9 mouse cellular contexts compared by ENCODE assay signal in the genomic region with DNA sequence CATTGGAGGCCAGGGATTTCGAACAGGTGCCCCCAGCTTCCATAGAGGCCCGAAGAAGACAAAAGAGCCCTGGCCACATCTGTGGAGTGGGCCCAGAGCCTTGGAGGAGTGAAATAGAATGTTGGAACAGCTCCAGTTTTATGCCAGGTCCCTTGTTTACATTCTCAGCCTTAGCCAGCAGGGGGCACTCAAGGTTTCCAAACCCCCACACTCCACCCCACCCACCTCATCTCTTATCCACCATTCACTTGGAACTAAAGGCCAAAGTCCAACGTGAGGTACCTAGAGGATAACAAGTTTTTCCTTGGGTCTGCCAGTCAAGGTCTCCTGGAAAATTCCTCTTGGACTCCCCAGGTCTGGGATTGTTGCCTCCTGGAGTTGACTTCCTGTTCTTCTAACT. TPM values are rescaled to one million over a fixed set of nuclear protein-coding genes. Genes with fewer than 3 reads are reported as not detected.
A peak's percentile ranks its signal among the peaks of the same experiment; 100 is the strongest.
DNase-seq lines count a peak whose midpoint lies in the region; ATAC-seq and TF ChIP-seq lines count a peak whose summit lies in the region.
"Had no signal": no experiment of that assay in that cellular context is flagged by ENCODE, and none has a peak within 500 bp of the region (broad histone marks: within the 10 kb centered on the region; RNA-seq: fewer than 3 reads in every experiment).

No protein-coding gene starts in this region.

- no peak overlapping the region for H3K9ac ChIP-seq in hindbrain, postnatal 0 days (replicated peaks; ENCODE audit: low read length)
- H3K9ac ChIP-seq in hindbrain, embryonic 13.5 days = no peak overlapping the region
- H3K9ac ChIP-seq in embryonic facial prominence, embryonic 14.5 days (ENCODE audit: low read depth, low read length) = no peak overlapping the region
- H3K9ac ChIP-seq: limb, embryonic 15.5 days had no signal

- H3K9me3 ChIP-seq in hindbrain, postnatal 0 days (ENCODE audit: low read length) = no peaks in the 10 kb centered on the region
- no peaks in the 10 kb centered on the region for H3K9me3 ChIP-seq in hindbrain, embryonic 13.5 days
- no peaks in the 10 kb centered on the region for H3K9me3 ChIP-seq in E14TG2a.4 (ENCODE audit: low read length)
- H3K9me3 ChIP-seq in embryonic facial prominence, embryonic 14.5 days (ENCODE audit: control insufficient read depth, low read length) = no peaks in the 10 kb centered on the region
- H3K9me3 ChIP-seq: limb, embryonic 15.5 days had no signal

- WGBS in hindbrain, postnatal 0 days = 33% methylated on average over 3 of the region's 3 CpGs
- WGBS in hindbrain, embryonic 13.5 days = 41% methylated on average over 3 of the region's 3 CpGs
- WGBS in embryonic facial prominence, embryonic 14.5 days = 35% methylated on average over 3 of the region's 3 CpGs

- H3K27me3 ChIP-seq in hindbrain, postnatal 0 days (ENCODE audit: insufficient read depth, low read length) = no peaks in the 10 kb centered on the region
- no peaks in the 10 kb centered on the region for H3K27me3 ChIP-seq in hindbrain, embryonic 13.5 days
- no peaks in the 10 kb centered on the region for H3K27me3 ChIP-seq in E14TG2a.4 (ENCODE audit: insufficient read depth, low read length)
- no peaks in the 10 kb centered on the region for H3K27me3 ChIP-seq in embryonic facial prominence, embryonic 14.5 days (replicated peaks; ENCODE audit: control insufficient read depth, insufficient read depth, low read length)
- H3K27me3 ChIP-seq: limb, embryonic 15.5 days had no signal

- no peak overlapping the region for H3K4me2 ChIP-seq in hindbrain, postnatal 0 days (ENCODE audit: low read depth, low read length)
- no peak overlapping the region for H3K4me2 ChIP-seq in hindbrain, embryonic 13.5 days
- no peak overlapping the region for H3K4me2 ChIP-seq in embryonic facial prominence, embryonic 14.5 days (ENCODE audit: low read depth, low read length)
- H3K4me2 ChIP-seq: limb, embryonic 15.5 days had no signal

- no peak overlapping the region for H3K4me3 ChIP-seq in hindbrain, postnatal 0 days (ENCODE audit: low read length)
- H3K4me3 ChIP-seq in hindbrain, embryonic 13.5 days = no peak overlapping the region
- H3K4me3 ChIP-seq in E14TG2a.4 (replicated peaks; ENCODE audit: low read length) = no peak overlapping the region
- no peak overlapping the region for H3K4me3 ChIP-seq in embryonic facial prominence, embryonic 14.5 days (ENCODE audit: low read depth, low read length)
- H3K4me3 ChIP-seq in layer of hippocampus, adult 2 months = no peak overlapping the region
- H3K4me3 ChIP-seq: limb, embryonic 15.5 days had no signal

- H3K36me3 ChIP-seq in hindbrain, postnatal 0 days (ENCODE audit: insufficient read depth, low read length) = no peaks in the 10 kb centered on the region
- H3K36me3 ChIP-seq in hindbrain, embryonic 13.5 days = no peaks in the 10 kb centered on the region
- no peaks in the 10 kb centered on the region for H3K36me3 ChIP-seq in E14TG2a.4 (ENCODE audit: insufficient read depth, low read length)
- no peaks in the 10 kb centered on the region for H3K36me3 ChIP-seq in embryonic facial prominence, embryonic 14.5 days (ENCODE audit: control insufficient read depth, insufficient read depth, low read length)
- H3K36me3 ChIP-seq: limb, embryonic 15.5 days had no signal

- no peak for ATAC-seq in hindbrain, postnatal 0 days
- no peak for ATAC-seq in hindbrain, embryonic 13.5 days (ENCODE audit: low FRiP score)
- no peak for ATAC-seq in embryonic facial prominence, embryonic 14.5 days (ENCODE audit: low read depth)
- ATAC-seq in inflammation-experienced regulatory T-cells, adult 6 months = no peak

- H3K27ac ChIP-seq in hindbrain, postnatal 0 days = no peak overlapping the region
- H3K27ac ChIP-seq in hindbrain, embryonic 13.5 days = no peak overlapping the region
- H3K27ac ChIP-seq in embryonic facial prominence, embryonic 14.5 days (replicated peaks; ENCODE audit: low read depth, low read length) = no peak overlapping the region
- H3K27ac ChIP-seq in layer of hippocampus, adult 2 months = no peak overlapping the region
- H3K27ac ChIP-seq: limb, embryonic 15.5 days had no signal

- TF ChIP-seq CTCF in hindbrain, postnatal 0 days (IDR thresholded peaks at IDR 0.05; ENCODE audit: low read depth) = peak; percentile 41; the same call in 1 of the 2 replicates
- TF ChIP-seq CTCF in E14TG2a.4 (conservative IDR thresholded peaks at IDR 0.05; ENCODE audit: low read length) = peak; percentile 41
- TF ChIP-seq CTCF in layer of hippocampus, adult 2 months (conservative IDR thresholded peaks at IDR 0.05) = peak; percentile 78

- no peaks in the 10 kb centered on the region for H3K4me1 ChIP-seq in hindbrain, postnatal 0 days (ENCODE audit: insufficient read depth, low read length)
- peaks cover 7% of the 10 kb centered on the region for H3K4me1 ChIP-seq in hindbrain, embryonic 13.5 days (replicated peaks)
- H3K4me1 ChIP-seq in E14TG2a.4 (replicated peaks; ENCODE audit: low read depth, low read length) = peaks cover 24% of the 10 kb centered on the region
- 0 out of 2 replicates have a peak, but pooled peaks cover 2% of the 10 kb centered on the region for H3K4me1 ChIP-seq in embryonic facial prominence, embryonic 14.5 days (ENCODE audit: control insufficient read depth, insufficient read depth, low read length)

- peak; percentile 34 for DNase-seq in hindbrain, postnatal 0 days (ENCODE audit: low spot score)
- peak; percentile 64 for DNase-seq in adrenal gland, postnatal 25 days
- peak; percentile 13 for DNase-seq in embryonic facial prominence, embryonic 14.5 days (ENCODE audit: low spot score)
- DNase-seq in layer of hippocampus, adult 2 months (ENCODE audit: low spot score in 2 of 2) = peak; percentile 16 to 50
- peak; percentile 2 for DNase-seq in naive thymus-derived CD4-positive, alpha-beta T cell, adult 2 months (ENCODE audit: low read depth)

RNA-seq across cellular contexts. Expression of a gene that starts 27.0 kb away (rescaled TPM):
- total RNA-seq in hindbrain, postnatal 0 days (2014; rRNA removed) = 73.1 and 76.0 TPM in 2 replicates
- polyA plus RNA-seq in hindbrain, postnatal 0 days (2015; fragmentation: Nextera tagmentation; extraction: Ambion mirVana) = 43.8 and 46.8 TPM in 2 replicates
- polyA plus RNA-seq in hindbrain, embryonic 13.5 days (2015; fragmentation: Nextera tagmentation; extraction: Ambion mirVana) = 11.0 and 11.3 TPM in 2 replicates
- 36.1 and 36.7 TPM in 2 replicates for total RNA-seq in adrenal gland, postnatal 25 days (2021)
- polyA plus RNA-seq in embryonic facial prominence, embryonic 14.5 days (2014; fragmentation: Nextera tagmentation; extraction: Ambion mirVana) = 15.6 and 19.4 TPM in 2 replicates
- 100 to 1,000 TPM; 453 to 462 TPM for total RNA-seq in layer of hippocampus, adult 2 months (2021)
- polyA plus RNA-seq in inflammation-experienced regulatory T-cells, adult 6 months (2017; shearing (Covaris generic)) = 10 to 100 TPM in 1 of 3 experiments, under 1 TPM in 1, not detected in 1; 0.09 to 12.6 TPM

Comparison
In these comparisons a context has a peak if more than half of its experiments do, and no peak if none do; other contexts are left out.
1. DNase-seq: peak in every context shown above with its lines; median percentile 64 in adrenal gland, postnatal 25 days; 34 in hindbrain, postnatal 0 days; 33 in layer of hippocampus, adult 2 months; 13 in embryonic facial prominence, embryonic 14.5 days; 2 in naive thymus-derived CD4-positive, alpha-beta T cell, adult 2 months.